Mouse (Mus musculus) limb, embryonic 14.5 days (tissue): Measurements from ENCODE around the gene Ski. TPM values are rescaled to one million over a fixed set of nuclear protein-coding genes. Genes with fewer than 3 reads are reported as not detected.
A peak's percentile ranks its signal among the peaks of the same experiment; 100 is the strongest.

Experiments used
- ATAC-seq: fragments of 200-750 bp; cut with Nextera tagmentation; 2 replicates; pipeline ENCODE4 v1.8.0; 2017; ENCODE audit warnings: low read depth, moderate number of reproducible peaks, moderate TSS enrichment; ENCODE audit not compliant: low FRiP score
- DNase-seq: peaks from one replicate; pipeline ENCODE4 v3.0.0-alpha.2; 2015; ENCODE audit warnings: low spot score
- H3K27ac ChIP-seq: fragments of 300-500 bp; sonication (generic); replicated peaks from 2 replicates; pipeline ENCODE4 v1.5.1; 2014; ENCODE audit warnings: low read depth, mild to moderate bottlenecking, low read length, moderate library complexity, mixed read lengths
- H3K27me3 ChIP-seq: fragments of 300-500 bp; sonication (generic); 2 replicates; pipeline ENCODE4 v1.6.1; 2014; ENCODE audit warnings: low read length, mixed read lengths; ENCODE audit not compliant: control insufficient read depth, insufficient read depth
- H3K36me3 ChIP-seq: fragments of 300-500 bp; sonication (generic); 2 replicates; pipeline ENCODE4 v1.6.1; 2014; ENCODE audit warnings: mild to moderate bottlenecking, low read length, moderate library complexity, mixed read lengths; ENCODE audit not compliant: control insufficient read depth, insufficient read depth
- H3K4me1 ChIP-seq: fragments of 300-500 bp; sonication (generic); 2 replicates; pipeline ENCODE4 v1.6.1; 2014; ENCODE audit warnings: antibody characterized with exemption, low read length, mixed read lengths; ENCODE audit not compliant: control insufficient read depth, insufficient read depth
- H3K4me2 ChIP-seq: fragments of 300-500 bp; sonication (generic); replicated peaks from 2 replicates; pipeline ENCODE4 v1.6.1; 2014; ENCODE audit warnings: low read depth, mild to moderate bottlenecking, low read length, moderate library complexity; ENCODE audit not compliant: severe bottlenecking
- H3K4me3 ChIP-seq: fragments of 300-500 bp; sonication (generic); replicated peaks from 2 replicates; pipeline ENCODE4 v1.5.1; 2014; ENCODE audit warnings: low read length
- H3K9ac ChIP-seq: fragments of 300-500 bp; sonication (generic); 2 replicates; pipeline ENCODE4 v1.6.1; 2014; ENCODE audit warnings: mild to moderate bottlenecking, low read depth, low read length, moderate library complexity; ENCODE audit not compliant: severe bottlenecking
- H3K9me3 ChIP-seq: fragments of 300-500 bp; sonication (generic); 2 replicates; pipeline ENCODE4 v1.6.1; 2016; ENCODE audit warnings: low read length; ENCODE audit not compliant: control insufficient read depth
- POLR2A ChIP-seq: fragments of 200-500 bp; IDR thresholded peaks from 2 replicates; pipeline ENCODE4 v1.8.0; 2012; ENCODE audit warnings: inconsistent platforms, mild to moderate bottlenecking, moderate library complexity, borderline replicate concordance; ENCODE audit not compliant: insufficient read depth, insufficient read length; ENCODE audit errors: extremely low read depth
- WGBS: fragments of 180-500 bp; shearing (Covaris S2); extraction: QIAGEN DNeasy Blood & Tissue Kit; methylation state at CpG from one replicate; pipeline ENCODE4 v1.1.7; 2014; 5-methylcytosine and 5-hydroxymethylcytosine counted together
- polyA plus RNA-seq, 2 experiments: library from polyadenylated mRNA; depleted of rRNA in 1 of 2; stranded (reverse) in 1 of 2; unstranded in 1 of 2; fragments of >200 nt; fragmentation: Nextera tagmentation in 1 of 2; extraction: Ambion mirVana in 1 of 2; gene quantifications; 2 replicates each; pipeline versions ENCODE4 v1.2.1 to v1.2.3; 2012 to 2014

The Ski gene
- 88.7 and 109 TPM in 2 replicates for polyA plus RNA-seq (2012; rRNA removed)
- polyA plus RNA-seq (2014; fragmentation: Nextera tagmentation; extraction: Ambion mirVana), result 44.0 and 47.5 TPM in 2 replicates

DNA sequence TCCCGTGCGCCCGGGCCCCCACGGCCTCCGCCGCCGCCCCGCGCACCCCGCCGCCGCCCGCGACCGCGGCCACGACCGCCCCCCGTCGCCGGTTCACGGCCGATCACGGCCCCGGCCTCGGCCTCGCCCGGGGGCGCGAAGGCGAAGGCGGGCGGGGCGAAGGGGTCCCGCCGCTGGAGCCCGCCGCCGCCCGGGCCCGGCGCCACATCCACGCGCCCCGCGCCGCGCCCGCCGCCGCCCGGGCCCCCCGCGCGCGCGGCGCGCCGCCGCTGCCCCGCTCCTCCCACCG is at the start of gene Ski:
Ski (minus strand) TSS at position 41 of the 289 bp plus-strand sequence.
- Histone ChIP-seq H3K27ac (peak within 1 kb of the TSS; percentile 94), H3K4me1 (peaks cover 33% of the 10 kb centered on the region), H3K9me3 (no peaks in the 10 kb centered on the region), H3K4me3 (peak within 1 kb of the TSS; percentile 90), H3K27me3 (no peaks in the 10 kb centered on the region), H3K36me3 (peaks cover 17% of the 10 kb centered on the region), H3K4me2 (peak within 1 kb of the TSS; percentile 98), H3K9ac (peak within 1 kb of the TSS; percentile 94)
- no peak for TF ChIP-seq POLR2A
- no peak for DNase-seq
- 0% methylated on average over 9 of the region's 63 CpGs for WGBS
- ATAC-seq, result no peak

- Histone ChIP-seq H3K27me3 (no peaks in the 10 kb centered on the region), H3K27ac (no peak overlapping the region; the same call in 1 of the 2 replicates), H3K9me3 (no peaks in the 10 kb centered on the region), H3K4me3 (no peak overlapping the region), H3K36me3 (no peaks in the 10 kb centered on the region), H3K4me2 (no peak overlapping the region), H3K9ac (no peak overlapping the region), H3K4me1 (peaks cover 15% of the 10 kb centered on the region)
- peak; percentile 70 for DNase-seq
- WGBS, result 39% methylated on average over 5 of the region's 5 CpGs
- ATAC-seq, result peak; percentile 46
- no peak for TF ChIP-seq POLR2A
Observed at GRCm38 (mm10) chr4:155268382-155268781, 46.0 kb upstream of the Ski start.

DNA sequence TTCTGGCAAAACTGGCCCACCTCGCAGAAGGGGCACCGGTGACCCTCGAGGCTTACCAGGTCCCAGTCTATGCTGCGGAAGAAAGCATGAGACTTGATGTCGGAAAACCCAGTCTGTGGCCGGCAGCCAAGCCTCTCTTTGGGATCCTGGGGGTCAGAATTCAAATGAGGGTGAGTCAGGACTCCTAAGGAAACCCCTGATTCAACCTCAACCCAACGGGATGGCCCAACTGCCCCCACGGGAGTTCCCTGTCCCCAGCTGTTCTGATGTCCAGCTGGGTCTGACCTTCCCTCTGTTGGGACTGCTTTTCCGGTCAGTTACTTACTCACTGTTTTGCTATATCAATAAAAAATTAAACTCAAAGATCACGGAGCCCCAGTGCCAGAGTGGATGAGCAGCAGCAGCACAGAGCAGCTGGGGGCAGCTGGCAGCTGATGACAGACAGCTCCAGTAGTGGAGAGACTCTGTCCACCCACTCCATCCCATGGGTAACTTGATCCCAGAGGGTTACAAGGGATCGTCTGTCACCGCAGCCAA is 45.3 kb upstream of the Ski start:
- Histone ChIP-seq H3K4me3 (no peak overlapping the region), H3K4me2 (no peak overlapping the region), H3K27ac (peak overlapping the region; percentile 2; the same call in 1 of the 2 replicates), H3K4me1 (peaks cover 15% of the 10 kb centered on the region), H3K36me3 (no peaks in the 10 kb centered on the region), H3K9me3 (no peaks in the 10 kb centered on the region), H3K27me3 (no peaks in the 10 kb centered on the region), H3K9ac (no peak overlapping the region)
- ATAC-seq (peak; percentile 86), DNase-seq (peak; percentile 62)
- TF ChIP-seq POLR2A, result no peak
- WGBS, result 55% methylated on average over 12 of the region's 12 CpGs

DNA sequence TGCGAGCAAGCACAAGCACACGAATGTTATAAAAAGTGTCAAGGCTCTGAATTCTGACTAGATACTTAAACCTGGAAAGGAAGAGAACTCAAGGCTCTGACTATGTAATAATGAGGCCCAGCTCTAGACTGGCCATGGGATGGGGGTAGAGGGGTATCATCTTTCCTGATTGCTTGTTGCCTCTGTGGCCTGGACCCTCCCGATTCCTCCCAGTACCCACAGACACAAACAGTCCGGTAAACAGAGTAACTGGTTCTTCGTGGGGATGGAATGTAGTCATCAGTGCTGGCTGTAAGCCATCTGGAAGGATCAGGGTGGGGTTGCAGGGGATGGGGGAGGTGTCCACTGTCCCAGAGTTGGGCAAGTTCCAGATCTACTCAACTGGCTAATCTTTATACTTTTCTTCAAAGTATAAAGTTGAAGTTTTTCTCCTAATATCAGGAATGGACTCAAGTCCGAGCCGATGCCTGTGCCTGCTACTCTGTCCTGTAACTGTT is 44.7 kb upstream of the Ski start:
- Histone ChIP-seq H3K36me3 (no peaks in the 10 kb centered on the region), H3K9me3 (no peaks in the 10 kb centered on the region), H3K4me3 (no peak overlapping the region), H3K27ac (peak overlapping the region; percentile 2; the same call in 1 of the 2 replicates), H3K4me1 (peaks cover 15% of the 10 kb centered on the region), H3K4me2 (no peak overlapping the region), H3K27me3 (no peaks in the 10 kb centered on the region), H3K9ac (no peak overlapping the region)
- DNase-seq, result no peak
- no peak for TF ChIP-seq POLR2A
- WGBS, result 57% methylated on average over 7 of the region's 7 CpGs
- ATAC-seq, result no peak

DNA sequence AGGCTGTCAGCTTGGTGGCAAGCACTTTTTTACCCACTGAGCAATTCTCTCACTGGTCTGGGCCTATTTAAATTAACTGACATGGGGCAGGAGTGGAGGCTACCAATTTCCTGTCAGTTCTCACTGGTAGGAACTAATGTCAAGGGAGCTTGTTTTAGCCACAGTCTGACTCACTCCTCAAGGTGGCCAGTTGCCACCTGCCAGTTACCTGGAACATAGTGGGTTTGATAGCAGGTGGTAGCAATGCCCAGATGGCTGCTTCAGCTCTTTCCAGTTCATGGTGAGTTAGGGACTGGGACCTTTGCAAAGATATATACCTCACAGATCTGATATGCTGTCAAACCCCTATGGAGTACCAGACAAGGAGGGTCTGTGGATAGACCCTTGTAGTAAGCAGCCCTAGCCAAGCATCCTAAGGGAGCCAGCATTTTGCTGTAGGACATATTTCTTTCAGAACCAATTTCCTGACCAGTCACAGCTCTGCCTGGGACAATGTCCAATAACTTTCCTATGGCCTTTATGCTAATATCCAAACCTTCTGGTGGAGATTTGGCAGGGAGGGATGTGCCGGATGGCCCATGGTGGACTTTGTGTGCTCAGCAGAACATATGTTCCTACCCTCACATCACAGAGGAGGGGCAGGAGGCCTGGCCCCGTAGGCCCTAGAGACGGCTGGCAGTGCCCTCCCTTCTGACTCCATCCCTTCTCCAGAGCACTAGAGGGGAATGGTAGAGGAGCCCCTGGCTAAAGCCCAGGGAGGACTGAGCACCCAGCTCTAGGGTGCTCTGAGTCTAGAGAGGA is 42.3 kb upstream of the Ski start:
- Histone ChIP-seq H3K27ac (no peak overlapping the region), H3K9me3 (no peaks in the 10 kb centered on the region)
- TF ChIP-seq POLR2A, result no peak

More for the DNA sequence above, 42.3 kb upstream of the Ski start:
- no peak overlapping the region for H3K4me2 ChIP-seq
- H3K27me3 ChIP-seq, result no peaks in the 10 kb centered on the region
- no peak overlapping the region for H3K4me3 ChIP-seq
- WGBS, result 69% methylated on average over 3 of the region's 3 CpGs
- H3K36me3 ChIP-seq, result no peaks in the 10 kb centered on the region
- DNase-seq, result no peak
- peaks cover 15% of the 10 kb centered on the region for H3K4me1 ChIP-seq
- no peak for ATAC-seq
- no peak overlapping the region for H3K9ac ChIP-seq
